Mouse (Mus musculus): Measurements from ENCODE around the gene Strn3. TPM values are rescaled to one million over a fixed set of nuclear protein-coding genes. Genes with fewer than 3 reads are reported as not detected.

The Strn3 gene
- polyA plus RNA-seq, 1 experiment from 2014 or later, result 34.4 TPM

Other genes with a start within 250 kb of the Strn3 start
- 13.0 and 16.5 TPM in 2 replicates for gene Coch, start 98.6 kb downstream of the Strn3 start, polyA plus RNA-seq (2015; fragmentation: Nextera tagmentation; extraction: Ambion mirVana)
- 49.4 and 58.2 TPM in 2 replicates for gene Ap4s1, start 864 bp downstream of the Strn3 start, polyA plus RNA-seq (2015; fragmentation: Nextera tagmentation; extraction: Ambion mirVana)
- gene Hectd1, start 137.6 kb upstream of the Strn3 start, polyA plus RNA-seq (2015; fragmentation: Nextera tagmentation; extraction: Ambion mirVana), result 36.0 and 37.6 TPM in 2 replicates